Mouse (Mus musculus) midbrain, embryonic 14.5 days (tissue): ENCODE measurements around the gene Igf1r. TPM values are rescaled to one million over a fixed set of nuclear protein-coding genes. Genes with fewer than 3 reads are reported as not detected.

Source experiments
- ATAC-seq: fragments of 200-750 bp; cut with Nextera tagmentation; 2 replicates; pipeline ENCODE4 v1.8.0; 2017; ENCODE audit warnings: moderate number of reproducible peaks, moderate library complexity; ENCODE audit not compliant: low FRiP score, low TSS enrichment
- DNase-seq: peaks from one replicate; pipeline ENCODE4 v3.0.0-alpha.2; 2015
- H3K27ac ChIP-seq: fragments of 300-500 bp; sonication (generic); replicated peaks from 2 replicates; pipeline ENCODE4 v1.5.1; 2014; ENCODE audit warnings: mild to moderate bottlenecking, low read depth, low read length, moderate library complexity
- H3K27me3 ChIP-seq: fragments of 300-500 bp; sonication (generic); 2 replicates; pipeline ENCODE4 v1.6.1; 2014; ENCODE audit warnings: low read length, control low read depth, mixed read lengths; ENCODE audit not compliant: control insufficient read depth, insufficient read depth
- H3K36me3 ChIP-seq: fragments of 300-500 bp; sonication (generic); 2 replicates; pipeline ENCODE4 v1.6.1; 2014; ENCODE audit warnings: low read length, control low read depth; ENCODE audit not compliant: control insufficient read depth, insufficient read depth
- H3K4me1 ChIP-seq: fragments of 300-500 bp; sonication (generic); 2 replicates; pipeline ENCODE4 v1.6.1; 2014; ENCODE audit warnings: mild to moderate bottlenecking, antibody characterized with exemption, low read length, control low read depth; ENCODE audit not compliant: control insufficient read depth, insufficient read depth
- H3K4me2 ChIP-seq: fragments of 300-500 bp; sonication (generic); 2 replicates; pipeline ENCODE4 v1.6.1; 2014; ENCODE audit warnings: mild to moderate bottlenecking, low read length, moderate library complexity
- H3K4me3 ChIP-seq: fragments of 300-500 bp; sonication (generic); replicated peaks from 2 replicates; pipeline ENCODE4 v1.5.1; 2014; ENCODE audit warnings: low read depth, low read length
- H3K9ac ChIP-seq: fragments of 300-500 bp; sonication (generic); replicated peaks from 2 replicates; pipeline ENCODE4 v1.6.1; 2014; ENCODE audit warnings: mild to moderate bottlenecking, low read length, moderate library complexity
- H3K9me3 ChIP-seq: fragments of 300-500 bp; sonication (generic); 2 replicates; pipeline ENCODE4 v1.6.1; 2016; ENCODE audit warnings: low read length, control low read depth, mixed read lengths; ENCODE audit not compliant: control insufficient read depth
- WGBS: fragments of 180-500 bp; shearing (Covaris S2); extraction: QIAGEN DNeasy Blood & Tissue Kit; methylation state at CpG from one replicate; pipeline ENCODE4 v1.1.7; 2014; 5-methylcytosine and 5-hydroxymethylcytosine counted together
- polyA plus RNA-seq: library from polyadenylated mRNA; unstranded; fragments of >200 nt; fragmentation: Nextera tagmentation; extraction: Ambion mirVana; gene quantifications from 2 replicates; pipeline ENCODE4 v1.2.1, GENCODE M21; 2014

The Igf1r gene
- polyA plus RNA-seq, 1 experiment from 2014 or later: 25.8 TPM

DNA sequence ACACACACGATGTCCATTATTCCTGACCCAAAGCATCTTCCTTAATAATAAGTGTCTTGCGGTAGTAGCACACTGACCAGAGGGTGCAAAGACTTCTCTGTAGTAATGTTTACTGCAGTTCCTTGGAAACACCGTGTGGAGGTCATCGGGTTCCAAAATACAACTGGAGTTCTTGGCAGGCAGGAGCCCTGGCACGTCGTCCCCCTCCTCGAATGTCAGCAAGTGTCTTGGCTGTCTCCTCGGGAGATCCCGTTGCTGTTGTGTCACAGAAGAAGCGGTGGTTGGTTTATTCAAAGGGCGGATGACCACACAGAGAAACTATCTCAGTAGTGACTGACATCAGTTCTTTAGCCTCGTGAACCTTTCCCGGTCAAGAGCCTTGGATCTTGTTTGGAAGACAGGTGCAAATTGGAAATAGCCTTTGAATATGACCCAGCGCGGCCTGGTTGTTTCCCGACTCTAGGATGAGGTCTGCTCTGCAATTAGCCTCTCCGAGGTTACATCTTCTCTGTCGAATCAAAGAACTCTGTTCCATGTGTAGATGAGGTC lies 263.0 kb downstream of the Igf1r start:
- no peak for ATAC-seq
- H3K4me1 ChIP-seq: no peaks in the 10 kb centered on the region
- no peaks in the 10 kb centered on the region for H3K27me3 ChIP-seq
- WGBS: 94% methylated on average over 18 of the region's 18 CpGs
- no peak overlapping the region for H3K4me2 ChIP-seq
- peaks cover 87% of the 10 kb centered on the region for H3K36me3 ChIP-seq
- no peak overlapping the region for H3K9ac ChIP-seq
- no peaks in the 10 kb centered on the region for H3K9me3 ChIP-seq
- no peak for DNase-seq
- H3K27ac ChIP-seq: no peak overlapping the region
- H3K4me3 ChIP-seq: no peak overlapping the region

DNA sequence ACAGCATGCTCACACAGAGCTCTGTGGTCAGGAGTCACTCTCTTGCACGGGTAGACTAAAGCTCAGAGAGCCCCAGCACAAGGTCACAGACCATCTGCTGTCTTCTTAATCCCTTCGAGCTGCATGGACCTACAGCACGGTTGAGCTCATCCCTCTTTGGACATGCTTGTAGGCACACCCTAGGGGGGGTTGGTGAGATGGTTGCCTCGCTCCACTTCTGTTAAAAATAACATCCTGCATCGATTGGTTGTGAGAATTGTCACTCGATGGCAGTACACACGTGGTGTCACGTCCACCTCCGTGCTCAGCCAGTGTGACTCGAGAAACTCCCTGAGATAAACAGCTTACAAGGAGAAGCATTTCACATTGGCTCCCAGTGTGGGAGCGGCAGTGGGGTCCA lies 266.3 kb downstream of the Igf1r start:
- no peak for ATAC-seq
- 88% methylated on average over 11 of the region's 11 CpGs for WGBS
- Histone ChIP-seq H3K4me3 (no peak overlapping the region), H3K9ac (no peak overlapping the region), H3K4me2 (no peak overlapping the region), H3K27me3 (no peaks in the 10 kb centered on the region), H3K9me3 (no peaks in the 10 kb centered on the region), H3K4me1 (peaks cover 9% of the 10 kb centered on the region; the same call in 1 of the 2 replicates), H3K27ac (no peak overlapping the region), H3K36me3 (peaks cover 76% of the 10 kb centered on the region)
- DNase-seq: no peak

DNA sequence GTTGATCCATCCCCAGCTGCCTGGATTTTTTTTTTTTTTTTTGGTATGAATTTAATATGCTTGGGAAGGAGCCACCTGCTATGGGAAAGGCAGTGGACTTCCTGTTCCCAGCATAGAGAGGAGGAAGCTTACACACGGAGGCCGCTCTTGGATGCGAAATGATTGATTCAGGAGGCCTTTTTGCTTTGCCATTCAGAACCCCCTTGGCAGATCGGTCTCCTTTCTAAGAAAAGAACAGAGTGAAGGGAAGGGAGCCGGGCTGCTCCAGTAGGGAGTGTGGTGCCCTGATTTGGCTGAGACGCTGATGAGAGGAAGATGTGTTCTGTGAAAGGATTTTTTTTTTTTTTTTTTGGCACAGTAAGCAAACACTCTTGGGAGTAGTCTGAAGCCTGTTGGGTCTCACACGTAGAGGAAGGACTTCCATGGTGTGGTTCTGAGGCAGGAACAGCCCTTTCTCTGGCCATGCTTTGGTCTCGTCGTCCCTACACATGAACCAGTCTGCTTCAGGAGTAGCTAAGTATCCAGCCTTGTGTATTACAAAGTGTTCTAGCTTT lies 269.1 kb downstream of the Igf1r start:
- H3K27ac ChIP-seq: no peak overlapping the region
- no peaks in the 10 kb centered on the region for H3K9me3 ChIP-seq
- no peak overlapping the region for H3K4me2 ChIP-seq
- no peaks in the 10 kb centered on the region for H3K27me3 ChIP-seq
- 84% methylated on average over 9 of the region's 9 CpGs for WGBS
- H3K4me1 ChIP-seq: peaks cover 9% of the 10 kb centered on the region; the same call in 1 of the 2 replicates
- H3K9ac ChIP-seq: no peak overlapping the region
- H3K36me3 ChIP-seq: peaks cover 65% of the 10 kb centered on the region
- no peak for ATAC-seq
- no peak overlapping the region for H3K4me3 ChIP-seq
- no peak for DNase-seq

DNA sequence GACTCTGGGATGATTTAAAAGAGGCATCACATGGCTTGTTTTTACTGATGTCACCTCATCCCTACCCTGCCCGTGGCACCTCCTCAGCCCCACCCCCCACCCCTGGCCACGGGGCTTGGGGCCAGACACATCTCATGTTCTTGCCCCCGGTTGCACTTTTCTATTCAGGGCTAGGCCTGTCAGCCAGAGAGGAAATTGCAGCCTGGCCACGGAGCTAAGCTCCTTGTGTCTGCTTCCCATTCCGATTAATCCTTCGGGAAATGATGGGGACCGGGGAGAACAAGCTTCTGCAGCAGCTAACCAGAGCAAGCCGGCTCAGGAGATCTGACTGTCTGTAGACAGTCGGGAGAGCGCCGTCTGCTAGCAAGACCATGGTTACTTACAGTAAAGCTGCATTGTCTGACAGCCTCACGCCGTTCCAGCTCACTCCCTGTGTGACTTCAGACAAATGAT lies 270.8 kb downstream of the Igf1r start:
- no peaks in the 10 kb centered on the region for H3K9me3 ChIP-seq
- no peak overlapping the region for H3K4me3 ChIP-seq
- peaks cover 54% of the 10 kb centered on the region for H3K36me3 ChIP-seq
- no peaks in the 10 kb centered on the region for H3K27me3 ChIP-seq
- WGBS: 32% methylated on average over 13 of the region's 13 CpGs
- peak; percentile 79 for DNase-seq
- peak overlapping the region; percentile 5; the same call in 1 of the 2 replicates for H3K4me2 ChIP-seq
- H3K9ac ChIP-seq: peak overlapping the region; percentile 27; the same call in 1 of the 2 replicates
- peak overlapping the region; percentile 76 for H3K27ac ChIP-seq
- peak; percentile 54; the same call in 1 of the 2 replicates for ATAC-seq
- H3K4me1 ChIP-seq: peaks cover 11% of the 10 kb centered on the region; the same call in 1 of the 2 replicates

DNA sequence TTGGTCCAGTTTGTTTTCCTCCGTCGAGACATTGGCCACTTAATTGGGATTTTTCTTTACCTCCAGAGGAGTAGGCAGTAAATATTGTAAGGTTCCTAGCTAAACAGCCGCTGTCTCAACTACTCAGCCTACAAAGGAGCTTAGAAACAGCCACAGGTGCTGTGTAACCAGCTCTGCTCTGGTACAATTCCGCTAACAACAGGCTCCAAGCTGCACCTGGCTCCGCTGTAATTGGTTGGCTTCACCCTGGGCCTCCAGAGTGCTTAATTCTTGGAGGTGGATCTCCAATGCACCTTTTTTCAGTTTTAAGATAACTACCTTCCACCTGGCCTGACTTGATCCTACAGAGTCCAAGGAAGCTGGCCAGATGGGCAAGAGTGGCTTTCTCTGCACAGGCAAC lies 271.4 kb downstream of the Igf1r start:
- Histone ChIP-seq H3K27ac (peak overlapping the region; percentile 76), H3K4me1 (peaks cover 13% of the 10 kb centered on the region; the same call in 1 of the 2 replicates), H3K4me2 (no peak overlapping the region), H3K27me3 (no peaks in the 10 kb centered on the region), H3K4me3 (no peak overlapping the region), H3K9ac (no peak overlapping the region), H3K9me3 (no peaks in the 10 kb centered on the region), H3K36me3 (peaks cover 48% of the 10 kb centered on the region)
- no peak for DNase-seq
- 92% methylated on average over 5 of the region's 5 CpGs for WGBS
- no peak for ATAC-seq

GRCm38 (mm10) chr7:68225427-68226054 lies 272.9 kb downstream of the Igf1r start:
- no peak for DNase-seq
- WGBS: 93% methylated on average over 9 of the region's 9 CpGs
- no peak overlapping the region for H3K4me2 ChIP-seq
- H3K27me3 ChIP-seq: no peaks in the 10 kb centered on the region
- no peak for ATAC-seq
- H3K9me3 ChIP-seq: no peaks in the 10 kb centered on the region
- H3K4me1 ChIP-seq: peaks cover 13% of the 10 kb centered on the region; the same call in 1 of the 2 replicates
- H3K27ac ChIP-seq: 0 out of 2 replicates have a peak overlapping the region, but pooled peaks have one; percentile 1
- no peak overlapping the region for H3K9ac ChIP-seq
- peaks cover 45% of the 10 kb centered on the region for H3K36me3 ChIP-seq
- no peak overlapping the region for H3K4me3 ChIP-seq

GRCm38 (mm10) chr7:68227021-68227420 lies 274.4 kb downstream of the Igf1r start:
- Histone ChIP-seq H3K27me3 (no peaks in the 10 kb centered on the region), H3K9ac (no peak overlapping the region), H3K4me1 (peaks cover 13% of the 10 kb centered on the region; the same call in 1 of the 2 replicates), H3K4me2 (no peak overlapping the region), H3K4me3 (no peak overlapping the region), H3K9me3 (no peaks in the 10 kb centered on the region), H3K27ac (no peak overlapping the region), H3K36me3 (peaks cover 49% of the 10 kb centered on the region)
- DNase-seq (no peak), ATAC-seq (no peak)
- WGBS: 77% methylated on average over 11 of the region's 11 CpGs

DNA sequence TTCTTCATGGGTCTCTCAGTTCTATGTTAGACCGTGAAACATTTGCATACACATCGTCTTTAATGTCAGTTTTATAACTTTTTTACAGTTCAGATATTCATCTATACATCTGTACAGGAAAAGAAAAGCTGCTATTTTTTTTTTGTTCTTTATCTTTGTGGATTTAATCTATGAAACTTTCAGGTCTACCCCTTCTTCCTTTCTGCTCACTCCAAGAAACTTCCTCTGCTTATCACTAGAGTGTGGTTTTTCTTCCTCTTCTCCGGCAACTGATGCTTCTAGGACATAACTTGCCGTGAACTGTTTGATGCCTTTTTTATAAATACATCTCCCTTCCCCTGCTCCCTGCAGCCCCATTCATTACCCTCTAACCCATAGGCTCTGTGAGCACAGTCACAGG lies 275.0 kb downstream of the Igf1r start:
- Histone ChIP-seq H3K36me3 (peaks cover 43% of the 10 kb centered on the region), H3K27ac (no peak overlapping the region), H3K9ac (no peak overlapping the region), H3K4me3 (no peak overlapping the region), H3K4me1 (peaks cover 11% of the 10 kb centered on the region; the same call in 1 of the 2 replicates), H3K27me3 (no peaks in the 10 kb centered on the region), H3K9me3 (no peaks in the 10 kb centered on the region), H3K4me2 (no peak overlapping the region)
- DNase-seq (no peak), ATAC-seq (no peak)
- 88% methylated on average over 4 of the region's 4 CpGs for WGBS
